Mouse (Mus musculus) neural tube, embryonic 14.5 days (tissue): Measurements from ENCODE around the gene Amigo3. TPM values are rescaled to one million over a fixed set of nuclear protein-coding genes. Genes with fewer than 3 reads are reported as not detected.

Source experiments
- microRNA-seq: library from miRNA; unstranded; fragments of <30 nt; microRNA quantifications from one replicate; pipeline ENCODE4, GENCODE M21; 2016
- polyA plus RNA-seq: library from polyadenylated mRNA; unstranded; fragments of >200 nt; fragmentation: Nextera tagmentation; extraction: Ambion mirVana; gene quantifications from 2 replicates; pipeline ENCODE4 v1.2.1, GENCODE M21; 2014

Gene Amigo3
- polyA plus RNA-seq, 1 experiment from 2014 or later: 2.8 TPM

Small RNAs within 50 kb of the gene (microRNA-seq; reads per million reads assigned to microRNA genes)
- gene Gm47303 (not detected), gene Mir7088 (not detected)

Other genes starting within 250 kb of the Amigo3 start
- gene Rbm6, start 179.9 kb upstream of the Amigo3 start, polyA plus RNA-seq: 87.1 and 96.0 TPM in 2 replicates
- gene Mon1a, start 165.0 kb upstream of the Amigo3 start, polyA plus RNA-seq: 21.3 and 23.4 TPM in 2 replicates
- 0.51 and 1.5 TPM in 2 replicates for gene Mst1r, start 146.3 kb upstream of the Amigo3 start, polyA plus RNA-seq
- gene Actl11, start 124.7 kb upstream of the Amigo3 start, polyA plus RNA-seq: not detected in 2 replicates
- 12.5 and 20.1 TPM in 2 replicates for gene Camkv, start 117.5 kb upstream of the Amigo3 start, polyA plus RNA-seq
- 5.1 and 5.7 TPM in 2 replicates for gene Traip, start 103.0 kb upstream of the Amigo3 start, polyA plus RNA-seq
- 2.0 and 8.2 TPM in 2 replicates for gene Uba7, start 77.7 kb upstream of the Amigo3 start, polyA plus RNA-seq
- gene Gm20661, start 70.1 kb upstream of the Amigo3 start, polyA plus RNA-seq: 0.58 and 1.8 TPM in 2 replicates
- 10.4 and 19.5 TPM in 2 replicates for gene Inka1, start 67.3 kb upstream of the Amigo3 start, polyA plus RNA-seq
- gene Cdhr4, start 60.7 kb upstream of the Amigo3 start, polyA plus RNA-seq: 1.2 and 4.5 TPM in 2 replicates
- gene Gm20662, start 56.8 kb upstream of the Amigo3 start, polyA plus RNA-seq: 0.94 TPM in 1 of 2 replicates, not detected in the other
- 53.6 and 63.5 TPM in 2 replicates for gene Ip6k1, start 50.7 kb upstream of the Amigo3 start, polyA plus RNA-seq
- 19.5 and 21.2 TPM in 2 replicates for gene Gmppb, start 3.9 kb upstream of the Amigo3 start, polyA plus RNA-seq
- 0.08 TPM in 1 of 2 replicates, not detected in the other for gene Mst1, start 27.3 kb downstream of the Amigo3 start, polyA plus RNA-seq
- 47.7 and 55.7 TPM in 2 replicates for gene Rnf123, start 30.2 kb downstream of the Amigo3 start, polyA plus RNA-seq
- gene Apeh, start 41.4 kb downstream of the Amigo3 start, polyA plus RNA-seq: 47.9 and 51.7 TPM in 2 replicates
- gene Bsn, start 137.2 kb downstream of the Amigo3 start, polyA plus RNA-seq: 16.0 and 17.9 TPM in 2 replicates
- gene Dag1, start 210.8 kb downstream of the Amigo3 start, polyA plus RNA-seq: 58.6 and 74.6 TPM in 2 replicates
- 130 and 165 TPM in 2 replicates for gene Nicn1, start 237.3 kb downstream of the Amigo3 start, polyA plus RNA-seq
- 24.7 and 27.9 TPM in 2 replicates for gene Amt, start 243.7 kb downstream of the Amigo3 start, polyA plus RNA-seq